Mouse (Mus musculus) frontal cortex, postnatal 10 days (tissue): Measurements from ENCODE around the gene Sh2d3c.

ENCODE experiments used
- DNase-seq, 2 experiments: peaks; one replicate each; pipeline ENCODE4 v3.0.0; 2022; ENCODE audit warnings: low spot score in 2 of 2, mixed read lengths in 1 of 2

The Sh2d3c gene

DNA sequence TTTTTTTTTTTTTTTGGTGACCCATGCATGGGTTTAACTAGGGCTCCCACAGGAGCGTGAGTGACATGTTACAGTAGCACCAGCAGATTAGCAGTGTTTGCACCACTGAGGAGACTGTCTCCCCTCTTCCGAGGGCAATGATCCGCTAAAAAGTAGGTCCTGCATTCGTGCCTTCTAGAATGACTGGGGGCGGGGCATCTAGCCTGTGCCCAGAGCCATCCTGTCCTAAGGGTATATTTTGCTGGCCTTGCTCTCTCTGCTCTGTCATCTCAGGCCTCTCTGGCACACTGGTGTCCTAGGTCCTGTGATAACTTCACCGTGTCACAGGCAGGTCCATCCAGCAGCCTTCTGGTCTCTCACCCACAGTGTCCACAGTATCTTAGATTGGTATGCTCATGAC, 21.2 kb upstream of the Sh2d3c start:
- no peak for DNase-seq

- DNase-seq, result no peak
Observed at GRCm38 (mm10) chr2:32700966-32701743, 19.7 kb upstream of the Sh2d3c start.

- DNase-seq, result no peak
Observed at GRCm38 (mm10) chr2:32703046-32703445, 17.8 kb upstream of the Sh2d3c start.

- DNase-seq, result no peak
Observed at GRCm38 (mm10) chr2:32704021-32704421, 16.8 kb upstream of the Sh2d3c start, which contains the start of gene Fpgs. Gene Fpgs, minus strand, starts transcription at chr2:32704145.

- DNase-seq, result no peak
Observed at GRCm38 (mm10) chr2:32705018-32705417, 15.8 kb upstream of the Sh2d3c start.

GRCm38 (mm10) chr2:32706971-32707370, 13.9 kb upstream of the Sh2d3c start:
- DNase-seq, result no peak

DNA sequence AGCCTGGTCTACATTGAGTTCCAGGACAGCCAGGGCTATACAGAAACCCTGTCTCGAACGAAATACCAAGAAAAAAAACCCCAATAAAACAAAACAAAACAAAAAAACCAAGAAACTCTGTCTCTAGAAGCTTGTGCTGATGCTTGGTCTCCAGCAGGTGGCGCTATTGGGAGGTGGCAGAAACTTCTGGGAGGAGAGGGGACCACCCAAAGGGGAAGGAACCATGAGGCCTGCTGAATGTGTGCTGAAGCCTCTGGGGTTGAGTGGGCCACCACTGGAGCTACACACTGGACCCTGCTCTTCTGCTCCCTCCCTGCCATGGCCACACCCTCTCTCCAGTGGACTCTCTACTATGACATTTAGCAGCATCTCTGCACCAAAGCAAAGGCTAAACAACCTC, 12.2 kb upstream of the Sh2d3c start:
- DNase-seq, result no peak

GRCm38 (mm10) chr2:32709521-32710137, 11.2 kb upstream of the Sh2d3c start:
- no peak for DNase-seq

- no peak for DNase-seq
Observed at GRCm38 (mm10) chr2:32710425-32710824, 10.4 kb upstream of the Sh2d3c start.

DNA sequence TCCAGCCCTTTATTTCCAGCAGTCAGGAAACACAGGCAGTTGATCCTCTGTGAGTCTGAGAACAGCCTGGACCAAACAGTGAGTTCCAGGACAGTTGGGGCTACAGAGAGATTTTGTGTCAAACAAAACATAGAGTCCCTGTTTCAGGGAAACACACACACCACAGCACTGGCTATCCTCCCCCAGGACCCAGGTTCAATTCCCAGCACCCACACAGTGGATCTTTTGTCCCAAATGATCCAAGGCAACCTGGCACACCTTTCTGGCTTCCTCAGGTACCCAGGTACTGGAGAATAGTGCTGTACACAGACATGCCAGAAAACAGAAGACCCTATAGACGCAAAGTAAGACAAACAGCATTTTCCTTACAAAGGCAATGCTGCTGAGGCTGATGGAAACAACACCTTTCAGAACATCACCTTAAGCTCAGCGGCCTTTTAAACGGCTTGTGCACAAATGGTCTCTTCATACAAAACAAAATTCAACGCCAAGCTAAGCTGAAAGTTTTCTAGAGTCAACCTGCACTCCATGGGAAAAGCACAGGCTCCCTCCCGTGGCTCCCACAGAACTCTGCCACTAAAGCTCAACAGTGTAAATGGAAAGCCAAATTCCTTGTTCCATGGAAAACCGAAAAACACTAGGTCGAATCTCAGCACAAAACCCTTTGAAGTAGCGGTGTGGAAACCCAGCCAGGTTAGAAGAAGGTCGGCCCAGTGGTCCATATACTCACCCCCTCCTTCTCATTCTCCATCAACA, 9.4 kb upstream of the Sh2d3c start:
- DNase-seq, result no peak

DNA sequence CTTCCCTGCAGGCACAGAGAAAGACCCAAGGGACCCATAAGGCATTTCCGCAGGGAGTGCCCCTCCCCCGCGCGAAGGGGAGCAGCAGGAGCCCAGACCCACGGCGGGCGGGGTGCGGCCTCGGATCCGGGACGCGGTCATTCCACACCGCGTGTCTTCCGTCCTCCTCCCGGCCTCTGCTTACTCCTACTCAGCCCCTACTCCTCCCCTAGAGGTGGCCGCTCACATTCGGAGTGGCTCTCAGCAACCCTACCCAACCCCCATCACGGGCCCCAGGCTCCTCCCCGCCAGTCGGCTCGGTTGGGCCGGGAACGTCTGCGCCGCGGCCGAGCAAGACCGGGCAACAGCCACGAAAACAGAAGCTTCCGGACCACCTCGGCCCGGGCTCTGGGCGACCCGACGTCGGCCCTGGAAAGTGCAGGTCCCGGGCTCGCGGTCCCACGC, 8.7 kb upstream of the Sh2d3c start:
- peak; percentile 64 to 66 for DNase-seq

DNA sequence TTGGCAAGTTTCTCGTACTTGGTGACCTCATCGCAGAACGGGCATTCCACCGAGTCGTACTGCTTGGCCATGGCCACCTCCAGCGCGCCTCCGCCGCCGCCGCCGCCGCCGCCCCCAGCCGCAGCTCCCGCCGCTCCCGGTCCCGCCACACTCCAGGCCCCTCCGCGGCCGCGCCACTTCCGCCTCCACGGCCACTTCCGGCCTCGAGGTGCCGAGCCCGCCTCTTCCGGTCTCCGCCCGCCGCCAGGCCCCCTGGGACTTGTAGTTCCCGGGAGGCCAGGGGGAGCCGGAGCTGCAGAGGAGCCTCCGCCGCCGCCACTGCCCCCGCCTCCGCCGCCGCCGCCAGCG, 8.3 kb upstream of the Sh2d3c start:
- DNase-seq, result peak; percentile 89 to 93

DNA sequence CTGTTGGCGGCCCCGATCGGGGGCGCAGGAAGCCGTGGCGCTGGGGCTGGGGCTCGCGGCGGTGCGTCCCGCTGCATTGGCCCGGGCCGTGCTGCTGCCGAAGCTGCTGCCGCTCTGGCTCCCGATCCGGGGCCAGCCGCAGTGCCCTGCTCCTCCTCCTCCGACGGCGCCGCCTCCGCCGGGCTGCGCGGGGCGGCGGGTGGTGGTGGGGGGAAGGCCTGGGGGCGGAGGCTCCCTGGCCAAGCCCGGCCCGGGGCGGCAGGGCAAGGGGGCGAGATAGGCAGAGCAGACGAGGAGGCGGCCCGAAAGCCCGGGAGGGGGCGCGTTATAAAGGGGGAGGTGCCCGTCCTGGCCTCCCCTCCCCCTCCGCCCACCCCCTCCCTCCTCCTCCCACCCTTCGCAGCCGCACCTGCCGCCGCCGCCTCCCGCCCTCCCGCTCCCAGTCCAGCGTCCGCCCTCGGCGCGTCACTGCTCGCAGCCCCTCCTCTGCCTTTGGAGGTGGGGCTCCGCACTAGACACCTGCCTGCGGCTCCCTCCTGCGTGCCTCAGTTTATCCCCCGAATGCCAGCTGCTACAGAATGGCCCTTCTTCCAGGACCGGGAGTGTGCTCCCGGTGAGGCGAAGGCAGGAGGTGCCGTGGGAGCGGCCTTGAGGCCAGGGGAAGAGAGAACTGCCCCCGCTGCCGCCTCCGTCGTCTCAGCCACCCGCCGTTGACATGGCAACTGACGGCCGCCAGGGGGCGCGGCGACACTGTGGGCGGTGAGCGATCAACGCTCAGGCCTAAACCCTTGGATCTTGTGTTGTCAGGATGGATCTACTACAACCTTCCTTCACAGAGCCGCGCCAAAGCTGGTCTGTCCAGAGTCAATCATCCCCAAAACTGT, 7.7 kb upstream of the Sh2d3c start, which contains the start of gene Cdk9:
Gene Cdk9, minus strand, starts transcription at position 143 of the 884 bp plus-strand sequence.
- peak; percentile 86 to 89 for DNase-seq

- no peak for DNase-seq
Observed at GRCm38 (mm10) chr2:32714117-32714986, 6.5 kb upstream of the Sh2d3c start.

DNA sequence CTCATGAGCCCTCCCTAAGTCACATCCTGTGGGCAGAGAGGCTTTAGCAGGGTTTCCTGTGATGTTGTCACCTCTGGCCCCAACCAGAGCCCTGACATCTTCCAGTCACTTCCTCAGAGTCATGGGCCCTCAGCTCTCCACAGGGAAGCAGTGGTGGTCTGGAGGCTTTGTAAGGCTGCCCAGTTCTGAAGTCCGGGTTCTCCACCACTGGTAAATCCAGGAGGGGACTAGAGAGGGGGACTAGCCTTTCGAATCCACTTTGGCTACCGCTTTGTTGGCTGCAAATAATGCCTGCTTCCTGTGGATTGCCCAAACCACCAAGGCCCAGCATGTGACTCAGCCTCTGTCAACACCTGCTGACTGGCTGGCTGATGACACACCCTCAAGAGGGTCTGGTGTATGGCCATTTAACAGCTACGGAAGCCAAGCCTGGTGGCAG, 5.8 kb upstream of the Sh2d3c start:
- DNase-seq, result no peak

DNA sequence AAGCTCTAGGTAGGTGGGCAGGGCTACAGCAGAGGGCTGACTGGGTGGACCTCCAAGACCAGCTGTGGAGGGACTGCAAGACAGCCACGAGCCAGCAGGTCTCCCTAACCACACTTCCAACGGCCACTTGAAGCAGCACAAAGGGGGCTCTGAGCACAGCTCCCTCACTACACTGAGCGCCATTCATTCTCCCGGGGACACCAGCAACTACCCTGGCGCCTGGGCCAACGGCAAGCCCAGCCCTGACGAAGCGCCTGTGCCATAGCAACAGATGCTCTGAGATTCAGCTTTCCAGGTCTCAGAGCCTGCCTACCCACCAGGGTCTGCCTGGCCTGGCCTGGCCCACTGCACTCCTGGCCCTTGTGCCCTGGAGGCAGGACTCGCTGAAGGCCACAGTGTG, 2.1 kb upstream of the Sh2d3c start:
- peak in 1 of 2 experiments; percentile 50 for DNase-seq

DNA sequence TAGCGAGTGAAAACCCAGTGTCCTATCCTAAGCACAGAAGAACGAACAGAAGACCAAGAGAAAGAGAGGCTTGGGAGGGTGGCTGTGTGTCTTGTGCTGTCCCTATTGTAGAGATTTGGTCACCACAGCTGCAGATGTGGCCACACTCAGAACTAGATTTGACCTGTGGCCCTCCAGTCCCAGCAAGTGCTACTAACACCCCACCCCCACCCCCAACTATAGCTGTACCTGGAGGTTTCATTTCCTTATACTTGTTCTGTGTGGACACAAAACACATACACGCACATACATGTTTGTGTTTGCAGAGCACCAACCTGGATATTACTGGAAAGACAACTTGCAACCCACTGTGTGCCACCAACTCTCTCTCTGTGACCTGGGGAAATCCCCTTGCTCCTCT, 802 bp upstream of the Sh2d3c start:
- no peak for DNase-seq

DNA sequence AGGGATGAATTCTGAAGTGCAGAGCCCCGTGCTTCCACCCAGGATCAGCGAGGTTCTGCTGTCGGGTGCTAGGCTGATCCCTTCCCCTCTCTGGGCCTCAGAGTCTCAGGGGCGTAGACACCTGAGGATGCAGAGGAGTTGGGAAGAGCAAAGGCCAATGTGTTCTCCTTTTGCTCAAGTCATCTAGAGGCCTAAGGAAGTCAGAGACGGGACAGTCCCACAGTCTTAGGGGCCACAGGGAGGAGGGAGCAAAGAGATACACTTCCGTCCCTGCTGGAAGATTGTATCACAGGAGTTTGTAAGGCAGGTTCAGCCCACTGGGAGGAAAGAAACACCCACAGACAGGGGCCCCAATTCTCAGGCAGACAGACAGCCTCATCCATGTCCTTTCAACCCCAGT, 1.2 kb downstream of the Sh2d3c start:
- no peak for DNase-seq

DNA sequence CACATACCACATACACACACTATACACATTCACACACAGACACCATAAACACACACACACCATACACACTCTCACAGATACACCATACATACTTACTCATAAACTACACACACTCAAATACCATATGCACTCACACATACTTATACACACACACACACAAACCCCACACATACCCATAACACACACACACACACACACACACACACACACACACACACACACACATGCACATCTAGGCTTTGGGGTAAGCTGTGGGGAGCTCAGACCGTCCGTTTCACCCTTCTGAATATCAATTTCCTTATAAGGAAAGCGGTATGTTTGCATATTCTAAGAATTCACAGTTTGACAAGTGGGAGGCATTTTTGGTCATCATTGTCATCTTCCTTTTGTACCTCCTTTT, 1.7 kb downstream of the Sh2d3c start:
- DNase-seq, result no peak

DNA sequence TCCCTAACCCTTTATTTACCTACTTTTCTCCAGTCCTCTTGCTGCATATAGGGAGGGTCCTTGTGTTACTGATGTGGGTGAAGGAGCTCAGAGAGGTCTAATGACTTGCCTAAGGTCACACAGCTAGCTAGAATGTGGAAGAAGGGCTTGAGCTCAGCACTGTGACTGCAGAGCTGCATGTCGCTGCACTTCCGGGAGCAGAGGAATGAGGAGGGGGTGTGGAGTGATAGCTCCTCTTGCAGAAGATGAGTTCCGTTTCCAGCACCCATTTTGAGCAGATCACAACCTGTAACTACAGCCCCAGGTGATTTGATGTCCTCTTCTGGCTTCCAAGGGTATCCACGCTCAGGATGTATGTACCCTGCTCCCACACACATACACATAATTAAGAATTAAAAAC, 3.3 kb downstream of the Sh2d3c start:
- no peak for DNase-seq
